Mouse (Mus musculus): ENCODE measurements around the gene Kdm4a.

Kdm4a gene

DNA sequence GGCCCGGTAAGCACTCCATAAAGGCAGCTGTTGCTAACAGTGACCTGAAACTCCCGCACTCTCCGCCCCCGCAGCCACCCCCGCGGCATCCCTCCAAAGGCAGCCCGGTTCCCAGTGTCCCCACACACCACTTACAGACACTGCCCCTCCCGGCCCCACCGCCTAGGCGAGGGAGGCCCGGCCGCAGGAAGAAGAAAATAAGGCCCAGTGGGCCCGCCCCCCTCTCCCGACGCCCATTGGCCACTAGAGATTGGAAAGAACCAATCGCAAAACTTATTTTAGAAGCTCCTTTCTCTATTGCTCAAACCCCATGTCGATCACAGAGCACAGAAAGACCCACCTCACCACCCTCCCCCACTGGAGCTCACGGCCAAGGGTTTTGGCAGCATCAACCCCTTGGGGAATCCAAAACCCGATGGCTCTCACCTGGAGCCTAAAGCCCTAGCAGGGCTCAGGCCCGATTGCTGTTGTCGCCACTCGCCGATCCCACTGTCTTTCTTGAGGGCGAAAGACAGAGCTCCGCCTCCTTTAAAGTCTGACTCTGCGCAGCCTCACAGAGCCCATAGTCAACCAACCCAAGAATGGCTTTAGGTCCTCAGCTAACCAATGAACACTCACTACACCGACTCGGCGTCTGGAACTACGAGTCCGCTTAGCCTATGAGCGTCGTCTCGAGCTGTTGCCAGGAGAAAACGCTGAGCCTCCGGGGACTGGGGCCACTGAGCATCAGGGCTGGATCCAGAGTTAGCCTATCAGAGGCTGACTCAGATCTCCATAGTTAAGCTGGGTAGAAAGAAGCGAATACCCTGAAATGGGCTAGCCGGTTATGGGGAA is at the start of gene Kdm4a:
TSS of gene Kdm4a (minus strand) at position 577 of the 834 bp plus-strand sequence.
- DNase-seq (ENCODE audit: low read depth, low spot score) = peak; percentile 98

- DNase-seq (ENCODE audit: low read depth, low spot score) = no peak
Measured at GRCm38 (mm10) chr4:118229035-118229770, 49.4 kb upstream of the Kdm4a start.

DNA sequence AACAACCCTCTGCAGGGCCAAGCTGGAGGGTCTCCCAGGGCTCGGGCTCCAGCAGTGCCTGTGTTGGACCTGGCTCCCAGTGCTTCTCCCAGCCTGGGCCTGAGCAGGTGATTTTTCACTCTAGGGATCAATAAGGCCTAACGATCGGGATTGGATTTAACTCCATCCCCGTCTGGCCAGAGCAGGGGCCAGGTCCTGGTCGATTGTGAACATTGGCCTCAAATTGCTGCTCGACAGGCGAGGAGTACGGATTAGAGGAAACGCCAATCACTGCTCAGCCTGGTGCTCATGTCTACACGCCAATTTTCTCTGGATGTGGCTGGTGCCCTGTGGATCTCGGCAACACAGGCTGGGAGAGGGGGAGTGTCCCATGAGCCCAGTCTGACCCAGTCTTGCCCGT is 47.6 kb upstream of the Kdm4a start:
- DNase-seq (ENCODE audit: low read depth, low spot score) = no peak

GRCm38 (mm10) chr4:118221261-118221660 is 41.4 kb upstream of the Kdm4a start:
- DNase-seq (ENCODE audit: low read depth, low spot score) = no peak

GRCm38 (mm10) chr4:118220756-118221155 is 40.9 kb upstream of the Kdm4a start:
- no peak for DNase-seq (ENCODE audit: low read depth, low spot score)

- no peak for DNase-seq (ENCODE audit: low read depth, low spot score)
Measured at GRCm38 (mm10) chr4:118219487-118219886, 39.6 kb upstream of the Kdm4a start.

DNA sequence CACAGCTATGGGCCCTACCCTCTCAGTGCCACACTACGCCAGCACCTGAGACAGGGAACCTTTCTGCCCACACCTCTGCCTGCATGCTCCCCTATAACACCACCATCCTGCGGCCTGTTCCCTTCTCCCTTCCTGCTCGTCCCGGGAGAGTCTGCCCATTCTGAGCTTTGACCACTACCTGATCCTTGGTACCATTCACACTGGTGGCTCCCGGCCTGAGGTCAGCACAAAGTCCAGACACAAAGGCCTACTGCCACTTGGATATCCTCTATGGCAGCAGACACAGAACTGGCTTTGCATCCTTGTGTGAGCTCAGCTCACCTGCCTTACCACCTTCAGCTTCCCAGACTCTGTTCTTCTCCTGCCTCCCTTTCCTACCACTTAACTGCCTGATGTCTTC is 38.7 kb upstream of the Kdm4a start:
- no peak for DNase-seq (ENCODE audit: low read depth, low spot score)

DNA sequence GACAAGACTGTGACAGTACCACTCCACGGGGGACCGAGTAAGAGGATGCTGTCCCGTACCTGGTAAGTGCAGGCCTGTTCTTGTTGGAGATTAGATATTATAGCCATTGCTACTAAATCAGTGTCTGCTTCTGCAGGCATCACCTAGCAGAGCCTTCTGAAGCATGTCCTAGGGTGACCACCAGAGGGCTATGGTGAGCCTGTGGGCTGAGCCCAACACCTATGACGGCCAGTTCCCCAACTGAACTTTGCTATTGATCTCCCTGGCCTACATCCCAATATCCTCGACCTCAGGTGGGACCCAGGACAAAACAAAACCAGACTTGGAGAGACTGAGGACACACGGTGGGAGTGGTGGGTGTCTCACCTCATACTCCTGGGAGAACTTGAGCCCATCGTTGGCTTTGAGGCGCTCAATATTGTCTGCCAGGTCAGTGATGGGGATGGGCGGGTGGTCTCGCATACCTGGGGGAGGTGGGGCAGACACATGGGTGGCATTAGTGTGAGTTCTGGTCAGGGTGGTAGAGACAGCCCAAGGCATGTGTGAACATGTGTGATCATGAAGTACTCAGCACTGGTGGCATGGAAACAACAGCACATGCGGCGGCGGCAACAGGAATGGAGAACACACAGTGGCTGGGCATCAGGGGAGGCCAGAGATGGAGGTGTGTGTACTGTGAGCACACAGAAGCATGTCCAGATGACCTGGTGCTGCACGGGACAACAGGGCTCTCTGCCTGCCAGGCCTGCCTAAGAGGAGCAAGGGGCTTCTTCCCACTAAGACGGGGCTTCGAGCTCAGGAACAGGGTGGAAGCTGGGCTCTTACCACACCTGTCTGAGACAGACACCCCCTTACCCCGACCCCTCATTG is 37.1 kb upstream of the Kdm4a start:
- peak; percentile 41 for DNase-seq (ENCODE audit: low read depth, low spot score)

DNA sequence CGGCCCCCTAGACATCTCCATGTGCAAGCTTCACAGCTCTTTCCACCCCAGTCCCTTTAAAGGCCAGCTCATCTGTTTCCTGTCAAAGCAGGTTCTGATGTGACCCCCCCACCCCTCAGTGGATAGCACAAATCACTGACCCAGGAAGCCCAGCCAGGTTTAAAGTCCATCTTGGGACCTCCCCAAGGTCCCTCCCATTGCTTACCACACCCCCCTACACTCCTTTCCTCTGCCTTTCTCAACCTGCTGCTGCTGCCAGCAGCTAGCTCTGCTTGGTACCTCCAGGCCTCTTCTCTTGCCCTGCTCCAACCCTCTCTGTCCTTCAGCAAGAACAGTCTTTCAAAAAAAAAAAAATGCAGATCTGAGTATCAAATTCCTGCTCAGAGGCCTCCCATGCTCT is 35.0 kb upstream of the Kdm4a start:
- DNase-seq (ENCODE audit: low read depth, low spot score) = no peak

GRCm38 (mm10) chr4:118206918-118207640 is 27.2 kb upstream of the Kdm4a start:
- DNase-seq (ENCODE audit: low read depth, low spot score) = no peak

GRCm38 (mm10) chr4:118205906-118206305 is 26.1 kb upstream of the Kdm4a start:
- DNase-seq (ENCODE audit: low read depth, low spot score) = no peak

DNA sequence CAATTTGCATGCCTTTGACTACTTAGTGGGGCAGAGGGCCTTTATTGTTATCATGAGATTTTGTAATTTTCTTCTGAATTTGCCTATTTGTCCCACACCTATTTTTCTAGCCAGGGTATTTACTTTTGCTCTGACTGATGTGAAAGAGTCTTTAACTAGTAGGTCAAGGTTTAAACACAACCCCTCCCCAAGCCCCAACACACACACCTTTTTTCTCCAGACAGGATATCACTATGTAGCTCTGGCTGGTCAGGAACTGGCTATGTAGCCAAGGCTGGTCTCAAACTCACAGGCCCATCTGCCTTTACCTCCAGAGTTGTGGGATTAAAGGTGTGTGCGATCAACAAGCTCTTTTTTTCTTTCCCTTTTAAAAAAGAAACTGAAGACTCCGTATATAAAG is 19.2 kb upstream of the Kdm4a start:
- no peak for DNase-seq (ENCODE audit: low read depth, low spot score)

GRCm38 (mm10) chr4:118198606-118199005 is 18.8 kb upstream of the Kdm4a start:
- no peak for DNase-seq (ENCODE audit: low read depth, low spot score)

DNA sequence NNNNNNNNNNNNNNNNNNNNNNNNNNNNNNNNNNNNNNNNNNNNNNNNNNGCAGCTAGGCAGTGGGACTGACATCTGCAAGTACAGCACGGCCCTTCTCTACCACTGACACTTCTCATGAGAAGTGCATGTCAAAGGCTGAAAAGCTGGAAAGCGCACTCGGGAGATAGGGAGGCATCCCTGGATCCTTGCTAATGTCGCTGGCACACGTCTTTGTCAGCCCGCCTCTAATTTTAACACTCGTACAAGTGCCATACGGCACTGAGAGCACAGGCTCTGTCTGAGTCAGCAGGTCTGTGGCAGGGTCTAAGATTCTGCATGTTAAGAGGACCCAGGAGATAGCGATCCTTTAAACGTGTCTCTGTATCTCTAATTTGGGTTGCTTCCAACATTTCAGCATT is 16.3 kb upstream of the Kdm4a start:
- DNase-seq (ENCODE audit: low read depth, low spot score) = no peak

- no peak for DNase-seq (ENCODE audit: low read depth, low spot score)
Measured at GRCm38 (mm10) chr4:118180301-118181080, 648 bp upstream of the Kdm4a start.

DNA sequence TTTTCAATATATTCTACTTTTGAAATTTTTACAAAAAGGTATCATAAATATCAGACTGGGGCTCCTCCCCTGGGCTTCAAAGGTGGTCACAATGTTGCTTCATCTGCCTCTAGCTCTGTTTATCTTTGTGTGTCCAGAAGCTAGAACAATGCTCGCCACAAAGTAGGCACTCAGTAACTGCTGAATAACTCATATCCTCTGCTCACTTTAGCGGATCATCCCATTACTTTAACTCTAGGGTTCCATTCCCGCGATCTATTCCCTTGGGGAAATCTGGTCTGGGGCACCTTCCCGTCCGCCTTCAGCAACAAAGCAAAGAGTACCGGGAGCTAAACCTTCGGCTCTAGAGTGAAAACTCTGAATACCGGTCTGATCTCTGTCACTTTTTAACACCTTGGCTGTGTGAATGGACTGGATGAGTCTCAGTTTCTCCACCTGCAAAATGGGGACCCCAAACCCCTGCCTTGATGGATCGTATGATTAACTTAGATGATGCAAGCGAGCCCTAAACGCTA is 834 bp downstream of the Kdm4a start:
- no peak for DNase-seq (ENCODE audit: low read depth, low spot score)

DNA sequence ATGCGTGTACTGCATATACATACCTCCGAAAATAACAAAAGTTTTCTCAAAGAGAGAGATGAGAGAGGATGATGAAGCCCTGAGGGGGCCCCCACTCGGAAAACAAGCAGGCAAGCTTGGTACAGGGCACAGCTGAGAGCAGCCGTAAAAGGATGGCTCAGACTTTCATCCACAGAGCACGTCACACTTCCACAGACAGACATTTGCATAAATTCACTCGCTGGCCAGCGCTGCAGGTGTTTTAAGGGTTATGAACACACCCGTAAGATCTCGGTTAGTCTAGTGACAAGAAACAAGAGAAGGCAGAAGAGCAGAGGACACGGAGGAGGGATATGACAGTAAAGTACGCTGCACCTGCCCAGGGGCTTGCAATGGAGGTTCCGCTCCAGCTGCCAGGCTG is 7.4 kb downstream of the Kdm4a start:
- DNase-seq (ENCODE audit: low read depth, low spot score) = no peak

- DNase-seq (ENCODE audit: low read depth, low spot score) = no peak
Measured at GRCm38 (mm10) chr4:118171006-118171405, 8.8 kb downstream of the Kdm4a start.

DNA sequence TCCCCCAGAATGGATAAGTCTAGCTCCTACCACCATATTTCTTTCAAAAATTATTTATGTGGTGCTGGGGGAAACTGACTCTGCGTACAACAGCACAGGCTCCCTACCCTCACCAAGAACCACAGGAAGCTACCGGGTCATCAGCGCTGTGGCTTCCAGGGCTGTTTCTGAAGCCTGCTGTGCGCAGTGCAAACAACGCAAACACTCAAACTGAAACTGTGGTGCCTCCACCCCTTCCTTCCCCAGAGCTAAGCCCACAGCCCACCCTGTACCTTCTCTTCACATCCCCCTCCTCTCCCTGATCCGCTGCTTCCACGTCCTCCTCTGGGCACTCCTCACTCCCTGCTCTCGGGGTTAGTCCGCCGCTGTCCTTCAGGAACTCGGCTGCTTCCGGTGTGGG is 17.7 kb downstream of the Kdm4a start:
- DNase-seq (ENCODE audit: low read depth, low spot score) = no peak

GRCm38 (mm10) chr4:118157666-118158065 is 22.2 kb downstream of the Kdm4a start:
- DNase-seq (ENCODE audit: low read depth, low spot score) = no peak
